Mouse (Mus musculus) inflammation-experienced regulatory T-cells, adult 6 months (primary cell): Measurements from ENCODE around the gene Crls1. TPM values are rescaled to one million over a fixed set of nuclear protein-coding genes. Genes with fewer than 3 reads are reported as not detected.

Experiments used
- ATAC-seq: one replicate; pipeline ENCODE4 v1.8.0; 2017
- polyA plus RNA-seq, 3 experiments: library from polyadenylated mRNA; unstranded; fragments of 100-300 nt; shearing (Covaris generic); gene quantifications; one replicate each; pipeline ENCODE4 v1.2.1; 2017

Gene Crls1
- polyA plus RNA-seq, 3 experiments from 2014 or later, result 2.9 to 4.1 (median 3.6) TPM

- ATAC-seq, result no peak
Measured at GRCm38 (mm10) chr2:132884303-132884967, 38.0 kb downstream of the Crls1 start.

GRCm38 (mm10) chr2:132885312-132885711 is 38.8 kb downstream of the Crls1 start:
- ATAC-seq, result no peak

- no peak for ATAC-seq
Measured at GRCm38 (mm10) chr2:132893826-132894225, 47.4 kb downstream of the Crls1 start.

GRCm38 (mm10) chr2:132898211-132898610 is 51.7 kb downstream of the Crls1 start:
- ATAC-seq, result no peak

GRCm38 (mm10) chr2:132900596-132900995 is 54.1 kb downstream of the Crls1 start:
- no peak for ATAC-seq

GRCm38 (mm10) chr2:132901636-132902035 is 55.2 kb downstream of the Crls1 start:
- ATAC-seq, result no peak

GRCm38 (mm10) chr2:132902056-132902455 is 55.6 kb downstream of the Crls1 start:
- ATAC-seq, result no peak

- ATAC-seq, result peak; percentile 48
Measured at GRCm38 (mm10) chr2:132903498-132903897, 57.0 kb downstream of the Crls1 start.

- ATAC-seq, result no peak
Measured at GRCm38 (mm10) chr2:132904961-132905360, 58.5 kb downstream of the Crls1 start.

GRCm38 (mm10) chr2:132906763-132907162 is 60.3 kb downstream of the Crls1 start:
- ATAC-seq, result peak; percentile 63

GRCm38 (mm10) chr2:132914785-132915184 is 68.3 kb downstream of the Crls1 start:
- ATAC-seq, result no peak

Other genes with a start within 250 kb of the Crls1 start
- gene Shld1, start 159.7 kb upstream of the Crls1 start, polyA plus RNA-seq, result 10 to 100 TPM; 14.9 to 43.3 (median 35.0) TPM
- under 1 TPM in 1 of 3 experiments, not detected in 2; 0.28 TPM for gene Chgb, start 65.4 kb upstream of the Crls1 start, polyA plus RNA-seq
- 10 to 100 TPM; 45.1 to 66.1 (median 45.9) TPM for gene Trmt6, start 30.6 kb upstream of the Crls1 start, polyA plus RNA-seq
- 1 to 10 TPM; 1.9 to 4.2 (median 2.1) TPM for gene Mcm8, start 30.5 kb upstream of the Crls1 start, polyA plus RNA-seq
- under 1 TPM; 0.44 to 0.62 (median 0.50) TPM for gene Lrrn4, start 34.2 kb downstream of the Crls1 start, polyA plus RNA-seq
- under 1 TPM in 1 of 3 experiments, not detected in 2; 0.11 TPM for gene Fermt1, start 99.2 kb downstream of the Crls1 start, polyA plus RNA-seq